Mouse (Mus musculus): ENCODE results near the gene Slc39a11. TPM values are rescaled to one million over a fixed set of nuclear protein-coding genes. Genes with fewer than 3 reads are reported as not detected.
"Not testable (repeated sequence)": the region's sequence is repeated elsewhere in the genome, so short reads cannot be mapped to it uniquely, and the experiment has no call there.

Gene Slc39a11
- total and polyA plus RNA-seq, 3 experiments: 43.2 to 54.4 (median 51.0) TPM

- Histone ChIP-seq H3K4me1 (ENCODE audit: control insufficient read depth in 1 of 2, insufficient read depth in 2 of 2) (peaks cover 0 to 8% of the 10 kb centered on the region in 2 experiments; a peak in 2 of 4 replicates), H3K9ac (ENCODE audit: insufficient read depth, low read depth) (no peak overlapping the region), H3K9me3 (replicated peaks; ENCODE audit: low read length) (no peaks in the 10 kb centered on the region), H3K36me3 (replicated peaks in 1 of 2; ENCODE audit: control insufficient read depth in 1 of 2, insufficient read depth in 1 of 2, low read length in 1 of 2) (no peaks in the 10 kb centered on the region), H3K27ac (ENCODE audit: insufficient read depth, low read depth) (no peak overlapping the region), H3K4me2 (ENCODE audit: insufficient read depth, low read depth, poor library complexity, severe bottlenecking) (no peak overlapping the region), H3K79me2 (replicated peaks; ENCODE audit: control insufficient read depth, extremely low read depth, insufficient read depth, poor library complexity, severe bottlenecking) (no peaks in the 10 kb centered on the region), H3K27me3 (replicated peaks) (no peaks in the 10 kb centered on the region), H3K4me3 (replicated peaks in 1 of 3; ENCODE audit: low read depth in 2 of 3, low read length in 2 of 3, poor library complexity in 1 of 3) (no peak overlapping the region)
- in situ Hi-C loops (cut with MboI; ENCODE audit: low pct_ligation_motif_present, low pct_unique_long_range_greater_than_20kb, low sequenced_read_pairs): no loop called here
- TF ChIP-seq RCOR1 (conservative IDR thresholded peaks at IDR 0.05; ENCODE audit: low read depth, low read length) (no peak), ELF1 (IDR thresholded peaks at IDR 0.05; ENCODE audit: low read depth, low read length) (no peak), MAZ (IDR thresholded peaks at IDR 0.05; ENCODE audit: low read depth, low read length) (no peak), UBTF (IDR thresholded peaks at IDR 0.05; ENCODE audit: low read depth, low read length) (no peak), ZC3H11A (IDR thresholded peaks at IDR 0.05; ENCODE audit: low read depth, low read length) (no peak), CTCF (conservative IDR thresholded peaks at IDR 0.05 in 1 of 2, IDR thresholded peaks at IDR 0.05 in 1 of 2; ENCODE audit: low read depth in 2 of 2, low read length in 2 of 2) (no peak), JUND (conservative IDR thresholded peaks at IDR 0.05; ENCODE audit: low read depth, low read length) (no peak), POLR2AphosphoS2 (IDR thresholded peaks at IDR 0.05; ENCODE audit: low read depth, low read length) (no peak)
- no peak for DNase-seq (ENCODE audit: extremely low read depth)
- dilution Hi-C loops (cut with MboI; ENCODE audit: extremely low pct_ligation_motif_present, extremely low pct_unique_long_range_greater_than_20kb, low sequenced_read_pairs): no loop called here
These were observed 78.3 kb downstream of the Slc39a11 start for GRCm38 (mm10) chr11:113571616-113572015.

DNA sequence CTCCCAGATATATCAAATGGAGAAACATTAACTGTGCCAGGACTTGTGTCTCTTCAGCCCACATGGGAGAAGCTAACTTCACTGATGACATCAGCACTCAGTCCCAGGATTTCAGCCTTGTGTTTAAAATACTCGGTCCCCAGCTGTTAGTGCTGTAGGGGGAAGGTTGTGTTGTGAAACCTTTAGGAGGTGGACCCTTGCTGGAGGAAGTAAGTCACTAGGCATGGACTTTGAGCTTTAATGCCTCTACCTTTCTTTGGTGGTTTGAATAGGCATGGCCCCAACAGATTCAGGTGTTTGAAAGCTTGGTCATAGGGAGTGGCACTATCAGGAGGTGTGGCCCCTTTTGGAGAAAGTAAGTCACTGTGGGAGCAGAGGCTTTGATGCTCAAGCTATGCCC lies 80.9 kb downstream of the Slc39a11 start:
- in situ Hi-C loops (cut with MboI; ENCODE audit: low pct_ligation_motif_present, low pct_unique_long_range_greater_than_20kb, low sequenced_read_pairs): no loop called here
- H3K4me2 ChIP-seq (ENCODE audit: insufficient read depth, low read depth, poor library complexity, severe bottlenecking): no peak overlapping the region
- H3K27ac ChIP-seq (ENCODE audit: insufficient read depth, low read depth): no peak overlapping the region
- no peaks in the 10 kb centered on the region for H3K9me3 ChIP-seq (replicated peaks; ENCODE audit: low read length)
- H3K4me3 ChIP-seq (replicated peaks in 1 of 3; ENCODE audit: low read depth in 2 of 3, low read length in 2 of 3, poor library complexity in 1 of 3): no peak overlapping the region
- H3K36me3 ChIP-seq (replicated peaks in 1 of 2; ENCODE audit: control insufficient read depth in 1 of 2, insufficient read depth in 1 of 2, low read length in 1 of 2): no peaks in the 10 kb centered on the region
- TF ChIP-seq KAT2A (IDR thresholded peaks at IDR 0.05; ENCODE audit: insufficient replicate concordance, low read length) (no peak), MXI1 (IDR thresholded peaks at IDR 0.05; ENCODE audit: low read depth, low read length) (no peak), CHD1 (IDR thresholded peaks at IDR 0.05; ENCODE audit: low read depth, low read length) (no peak), NRF1 (IDR thresholded peaks at IDR 0.05; ENCODE audit: low read depth, low read length) (no peak), EP300 (IDR thresholded peaks at IDR 0.05; ENCODE audit: low read length) (no peak), ZKSCAN1 (IDR thresholded peaks at IDR 0.05; ENCODE audit: borderline replicate concordance, low read depth, low read length) (no peak), MAFK (IDR thresholded peaks at IDR 0.05; ENCODE audit: insufficient replicate concordance, low read length) (no peak), ZNF384 (IDR thresholded peaks at IDR 0.05; ENCODE audit: low read depth, low read length) (no peak), BHLHE40 (IDR thresholded peaks at IDR 0.05; ENCODE audit: low read depth, low read length) (no peak), ZMIZ1 (IDR thresholded peaks at IDR 0.05; ENCODE audit: low read depth, low read length) (no peak), SMC3 (IDR thresholded peaks at IDR 0.05; ENCODE audit: low read depth, low read length) (no peak), POLR2AphosphoS2 (IDR thresholded peaks at IDR 0.05; ENCODE audit: low read depth, low read length) (no peak), ETS1 (conservative IDR thresholded peaks at IDR 0.05; ENCODE audit: low read depth, low read length) (no peak), NELFE (IDR thresholded peaks at IDR 0.05; ENCODE audit: low read depth, low read length) (no peak), GABPA (IDR thresholded peaks at IDR 0.05; ENCODE audit: insufficient replicate concordance, low read depth, low read length) (no peak), TBP (conservative IDR thresholded peaks at IDR 0.05; ENCODE audit: low read depth, low read length) (no peak), POLR2A (IDR thresholded peaks at IDR 0.05; ENCODE audit: low read depth, low read length) (no peak), CTCF (conservative IDR thresholded peaks at IDR 0.05 in 1 of 2, IDR thresholded peaks at IDR 0.05 in 1 of 2; ENCODE audit: low read depth in 2 of 2, low read length in 2 of 2) (no peak)
- H3K4me1 ChIP-seq (ENCODE audit: control insufficient read depth in 1 of 2, insufficient read depth in 2 of 2): peaks cover 3 to 19% of the 10 kb centered on the region in 2 experiments; a peak in 3 of 4 replicates
- no peak overlapping the region for H3K9ac ChIP-seq (ENCODE audit: insufficient read depth, low read depth)
- dilution Hi-C loops (cut with MboI; ENCODE audit: extremely low pct_ligation_motif_present, extremely low pct_unique_long_range_greater_than_20kb, low sequenced_read_pairs): no loop called here
- DNase-seq (ENCODE audit: extremely low read depth): no peak
- no peaks in the 10 kb centered on the region for H3K27me3 ChIP-seq (replicated peaks)
- no peaks in the 10 kb centered on the region for H3K79me2 ChIP-seq (replicated peaks; ENCODE audit: control insufficient read depth, extremely low read depth, insufficient read depth, poor library complexity, severe bottlenecking)

- H3K36me3 ChIP-seq (replicated peaks in 1 of 2; ENCODE audit: control insufficient read depth in 1 of 2, insufficient read depth in 1 of 2, low read length in 1 of 2); dilution Hi-C loops (cut with MboI; ENCODE audit: extremely low pct_ligation_motif_present, extremely low pct_unique_long_range_greater_than_20kb, low sequenced_read_pairs); H3K27me3 ChIP-seq (replicated peaks); H3K4me2 ChIP-seq (ENCODE audit: insufficient read depth, low read depth, poor library complexity, severe bottlenecking); DNase-seq (ENCODE audit: extremely low read depth); H3K27ac ChIP-seq (ENCODE audit: insufficient read depth, low read depth); H3K4me3 ChIP-seq (replicated peaks in 1 of 3; ENCODE audit: low read depth in 2 of 3, low read length in 2 of 3, poor library complexity in 1 of 3); H3K79me2 ChIP-seq (replicated peaks; ENCODE audit: control insufficient read depth, extremely low read depth, insufficient read depth, poor library complexity, severe bottlenecking); H3K9ac ChIP-seq (ENCODE audit: insufficient read depth, low read depth); in situ Hi-C loops (cut with MboI; ENCODE audit: low pct_ligation_motif_present, low pct_unique_long_range_greater_than_20kb, low sequenced_read_pairs); H3K9me3 ChIP-seq (replicated peaks; ENCODE audit: low read length): not testable (repeated sequence)
- peaks cover 3 to 29% of the 10 kb centered on the region in 2 experiments; a peak in 3 of 4 replicates for H3K4me1 ChIP-seq (ENCODE audit: control insufficient read depth in 1 of 2, insufficient read depth in 2 of 2)
These were observed 82.0 kb downstream of the Slc39a11 start for GRCm38 (mm10) chr11:113567926-113568325.

All from CH12.LX (cell line).